Comparison of ENCODE assay signal across 8 mouse cellular contexts in genomic region chr2:166080967-166081750, GRCm38 (mm10).
DNase-seq lines count a peak whose midpoint lies in the region.

No protein-coding gene starts in this region.

- DNase-seq in adrenal gland, adult (ENCODE audit: inconsistent age in 2 of 2, low spot score in 1 of 2) = peak; percentile 75 to 86
- DNase-seq in adrenal gland, postnatal 4 days (ENCODE audit: low spot score in 2 of 2) = no peak
- DNase-seq in gastrocnemius, postnatal 14 days = peak; percentile 57
- DNase-seq in kidney, adult 8-10 months = peak; percentile 52 to 53
- peak; percentile 55 for DNase-seq in lung, postnatal 14 days
- no peak for DNase-seq in left cerebral cortex, postnatal 4 days
- no peak for DNase-seq in cerebellum, adult 11-12 months
- DNase-seq in adipocyte (ENCODE audit: low spot score) = no peak

- intact Hi-C loops in gastrocnemius, postnatal 14 days (cut with DNase I; ENCODE audit: low total_unique reads) = no loop called here
- intact Hi-C loops in left cerebral cortex, postnatal 4 days (cut with DNase I) = no loop called here

Comparison
In these comparisons a context has a peak if more than half of its experiments do, and no peak if none do; other contexts are left out.
1. DNase-seq: peak in adrenal gland, adult (2 of 2), gastrocnemius, postnatal 14 days (single experiment), kidney, adult 8-10 months (2 of 2) and lung, postnatal 14 days (single experiment); none in adrenal gland, postnatal 4 days (0 of 2), left cerebral cortex, postnatal 4 days (single experiment), cerebellum, adult 11-12 months (single experiment) and adipocyte (single experiment).